Mouse (Mus musculus) thymus, adult 18-20 months (tissue): ENCODE results near the gene 1700037H04Rik.
"Not testable (repeated sequence)": the region's sequence is repeated elsewhere in the genome, so short reads cannot be mapped to it uniquely, and the experiment has no call there.

Experiments used
- DNase-seq, 2 experiments: peaks; one replicate each; pipeline ENCODE4 v3.0.0; 2022; ENCODE audit warnings: mixed read lengths in 2 of 2

Gene 1700037H04Rik

DNA sequence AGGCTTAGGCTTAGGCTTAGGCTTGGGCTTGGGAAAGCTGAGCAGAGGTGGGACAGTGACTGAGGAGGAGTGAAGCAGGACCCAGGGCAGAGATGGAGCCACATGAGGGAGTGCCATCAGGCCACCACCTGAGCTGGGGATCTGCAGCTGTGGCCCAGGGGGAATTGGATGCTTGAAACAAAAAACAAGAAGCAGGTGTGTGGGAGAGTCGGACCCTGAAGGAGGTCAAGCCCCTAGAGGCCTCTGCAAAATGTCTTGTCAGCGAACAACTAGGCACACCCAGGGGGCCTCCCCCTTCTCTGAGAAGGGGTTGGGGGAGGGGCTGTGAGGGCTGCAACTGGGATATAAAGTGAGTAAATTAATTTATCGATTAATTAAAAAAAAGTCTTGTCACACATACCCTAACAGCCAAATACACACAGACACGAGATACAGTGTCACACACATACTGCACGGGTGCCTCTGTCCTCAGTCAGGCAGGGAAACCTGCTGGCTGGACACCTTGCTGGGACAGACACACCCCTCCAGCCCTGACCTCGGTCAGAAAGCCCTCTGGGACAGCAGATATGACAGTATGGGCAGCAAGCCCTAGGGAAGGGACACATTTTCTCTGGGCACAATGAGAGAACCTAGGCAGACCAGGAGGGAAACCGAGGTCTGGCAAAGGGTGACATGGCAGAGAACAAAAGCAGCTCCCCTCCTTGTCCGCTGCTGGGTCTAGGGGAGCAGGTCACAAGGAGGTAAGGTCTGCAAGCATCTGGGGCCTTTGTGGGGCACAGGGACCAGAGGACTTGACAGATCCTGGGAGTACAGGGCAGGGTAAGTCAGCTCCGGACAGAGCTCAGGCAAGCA, 33.7 kb downstream of the 1700037H04Rik start:
- no peak for DNase-seq

DNA sequence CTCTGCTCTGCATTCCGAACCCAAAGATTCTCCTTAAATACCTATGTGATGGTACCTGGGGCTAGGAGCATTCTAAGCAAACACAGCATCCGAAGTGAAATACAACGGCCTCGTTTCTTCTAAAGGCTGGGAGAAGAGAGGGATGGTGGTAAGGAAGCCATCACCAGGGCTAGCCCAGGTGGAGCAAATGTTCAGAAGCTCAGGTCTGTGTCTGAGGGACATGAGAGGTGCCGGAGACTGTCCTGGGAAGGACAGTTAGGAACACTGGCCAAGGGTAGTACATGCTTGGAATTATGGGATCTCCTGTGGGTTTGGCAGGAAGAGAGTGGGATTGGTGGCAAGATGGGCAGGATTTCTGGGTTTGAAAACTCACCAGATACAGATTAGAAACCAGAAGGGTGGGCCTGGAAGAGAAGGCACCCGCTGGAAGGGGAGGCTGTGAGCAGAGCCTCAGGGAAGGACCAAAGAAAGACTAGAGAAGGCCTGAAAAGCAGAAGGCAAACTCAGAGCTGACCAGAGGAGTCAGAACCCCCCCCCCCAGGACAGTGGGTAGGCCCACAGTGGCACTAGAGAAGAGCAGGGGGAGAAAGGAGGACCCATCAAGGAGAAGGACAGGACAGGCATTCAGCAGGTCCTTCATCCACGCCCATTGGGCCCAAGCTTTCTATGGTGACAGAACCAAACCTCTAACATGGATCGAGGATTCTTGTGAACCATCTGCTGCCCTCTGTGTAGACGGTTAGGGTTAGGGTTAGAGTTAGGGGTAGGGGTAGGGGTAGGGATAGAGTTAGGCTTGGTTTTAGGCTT, 34.5 kb downstream of the 1700037H04Rik start:
- DNase-seq: no peak

- no peak for DNase-seq
These were observed 35.7 kb downstream of the 1700037H04Rik start for GRCm38 (mm10) chr2:131124166-131124565.

GRCm38 (mm10) chr2:131118968-131119574, 40.8 kb downstream of the 1700037H04Rik start:
- no peak for DNase-seq

DNA sequence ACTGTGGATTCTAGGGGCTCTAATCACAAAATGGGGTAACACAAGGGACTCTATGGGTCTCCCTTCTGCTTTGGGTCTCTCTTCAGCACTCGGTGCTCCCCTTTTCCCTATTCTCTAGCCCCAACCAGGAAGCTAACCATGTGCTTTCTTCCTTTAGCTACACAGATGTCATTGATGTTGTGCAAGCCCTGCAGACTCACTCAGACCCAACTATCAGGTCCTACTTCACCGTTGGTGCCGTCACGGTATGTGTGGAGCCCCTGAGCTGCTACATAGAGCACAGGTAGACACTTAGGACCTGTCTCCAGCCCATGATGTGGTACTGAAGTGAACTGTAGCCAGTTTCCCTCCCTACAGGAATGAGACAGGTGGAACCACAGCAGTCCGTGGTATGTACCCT, 53.9 kb downstream of the 1700037H04Rik start:
- DNase-seq: no peak

- not testable (repeated sequence) for DNase-seq
These were observed 54.8 kb downstream of the 1700037H04Rik start for GRCm38 (mm10) chr2:131105061-131105460.

- no peak for DNase-seq
These were observed 55.9 kb downstream of the 1700037H04Rik start for GRCm38 (mm10) chr2:131104021-131104420.

DNA sequence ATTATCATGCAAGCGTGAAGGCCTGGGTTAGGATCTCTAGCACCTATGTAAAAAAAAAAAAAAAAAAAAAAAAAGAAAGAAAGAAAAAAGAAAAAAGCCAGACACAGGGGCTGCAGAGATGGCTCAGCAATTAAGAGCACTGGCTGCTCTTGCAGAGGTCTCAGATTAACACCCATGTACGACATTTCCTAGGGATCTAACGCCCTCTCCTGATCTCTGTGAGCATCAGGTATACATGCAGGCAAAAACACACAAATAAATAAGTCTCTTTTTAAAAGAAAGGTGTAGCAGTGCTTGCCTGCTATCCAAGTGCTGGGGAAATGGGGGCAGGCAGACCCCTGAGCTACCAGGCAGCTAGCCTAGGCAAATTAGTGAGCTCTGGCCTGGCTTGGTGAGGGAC, 58.4 kb downstream of the 1700037H04Rik start:
- DNase-seq: no peak

DNA sequence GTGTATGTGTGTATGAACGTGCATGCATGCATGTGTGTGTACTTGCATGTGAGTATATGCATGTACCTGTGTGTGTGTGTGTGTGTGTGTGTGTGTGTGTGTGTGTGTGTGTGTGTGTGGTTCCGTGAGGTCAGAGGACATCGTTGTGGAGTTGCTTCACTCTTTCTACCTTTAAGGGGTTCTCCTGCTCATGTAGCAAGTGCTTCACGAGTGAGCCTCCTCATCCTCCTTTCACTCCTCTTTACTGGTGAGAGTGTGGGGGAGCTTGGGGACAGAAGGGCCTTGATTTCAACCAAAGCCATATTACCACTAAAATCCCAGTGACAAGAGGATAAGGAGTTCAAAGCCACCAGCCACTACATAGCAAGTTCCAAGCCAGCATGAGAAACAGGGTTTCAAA, 62.8 kb downstream of the 1700037H04Rik start:
- no peak for DNase-seq
